Mouse (Mus musculus) myocyte (in vitro differentiated cells): ENCODE data around the gene Nfya. TPM values are rescaled to one million over a fixed set of nuclear protein-coding genes. Genes with fewer than 3 reads are reported as not detected.

Source experiments
- H3K27me3 ChIP-seq: one replicate; pipeline ENCODE4 v1.6.1; 2011; ENCODE audit not compliant: control insufficient read depth, insufficient read depth, insufficient read length
- H3K36me3 ChIP-seq: one replicate; pipeline ENCODE4 v1.6.1; 2011; ENCODE audit not compliant: control insufficient read depth, insufficient read depth
- H3K4me2 ChIP-seq: one replicate; pipeline ENCODE4 v1.6.1; 2011; ENCODE audit warnings: low read depth, control low read depth
- H3K4me3 ChIP-seq: one replicate; pipeline ENCODE4 v1.5.1; 2011; ENCODE audit warnings: mild to moderate bottlenecking, control low read depth, moderate library complexity
- H3K79me2 ChIP-seq: one replicate; pipeline ENCODE4 v1.6.1; 2011; ENCODE audit not compliant: control insufficient read depth, insufficient read depth
- H3ac ChIP-seq: one replicate; pipeline ENCODE4 v1.6.1; 2011; ENCODE audit not compliant: control insufficient read depth, insufficient read length
- CEBPB ChIP-seq: IDR thresholded peaks from 2 replicates; pipeline ENCODE4 v1.6.1; 2011; ENCODE audit warnings: mild to moderate bottlenecking, moderate library complexity; ENCODE audit not compliant: poor library complexity, insufficient read depth, severe bottlenecking
- E2F4 ChIP-seq: IDR thresholded peaks from one replicate; pipeline ENCODE4 v1.6.1; 2011; ENCODE audit warnings: mild to moderate bottlenecking, control low read depth, moderate library complexity; ENCODE audit not compliant: insufficient read depth
- MAX ChIP-seq: IDR thresholded peaks from one replicate; pipeline ENCODE4 v1.6.1; 2011; ENCODE audit warnings: low read depth, mild to moderate bottlenecking, control low read depth
- MYOD1 ChIP-seq, 3 experiments: IDR thresholded peaks; one replicate each; pipeline ENCODE4 v1.6.1; 2011; ENCODE audit warnings: control low read depth in 2 of 3, low read depth in 2 of 3, mild to moderate bottlenecking in 2 of 3, moderate library complexity in 1 of 3; ENCODE audit not compliant: insufficient read length in 2 of 3, control insufficient read depth in 1 of 3
- MYOG ChIP-seq, 3 experiments: IDR thresholded peaks; one replicate each; pipeline ENCODE4 v1.6.1; 2011; ENCODE audit warnings: control low read depth in 2 of 3, low read depth in 2 of 3, mild to moderate bottlenecking in 2 of 3; ENCODE audit not compliant: insufficient read length in 2 of 3, control insufficient read depth in 1 of 3, insufficient read depth in 1 of 3
- POLR2A ChIP-seq: IDR thresholded peaks from one replicate; pipeline ENCODE4 v1.6.1; 2011; ENCODE audit warnings: low read depth, mild to moderate bottlenecking, control low read depth, moderate library complexity; ENCODE audit not compliant: insufficient read length
- POLR2AphosphoS2 ChIP-seq: IDR thresholded peaks from one replicate; pipeline ENCODE4 v1.6.1; 2011; ENCODE audit warnings: low read depth, control low read depth; ENCODE audit not compliant: insufficient read length
- REST ChIP-seq: IDR thresholded peaks from one replicate; pipeline ENCODE4 v1.6.1; 2011; ENCODE audit warnings: mild to moderate bottlenecking, control low read depth, moderate library complexity; ENCODE audit not compliant: insufficient read depth, insufficient read length
- SRF ChIP-seq: IDR thresholded peaks from one replicate; pipeline ENCODE4 v1.6.1; 2011; ENCODE audit warnings: low read depth; ENCODE audit not compliant: control insufficient read depth, insufficient read length
- TCF12 ChIP-seq: IDR thresholded peaks from one replicate; pipeline ENCODE4 v1.6.1; 2011; ENCODE audit warnings: mild to moderate bottlenecking, control low read depth; ENCODE audit not compliant: poor library complexity, insufficient read depth, severe bottlenecking
- TCF3 ChIP-seq: IDR thresholded peaks from one replicate; pipeline ENCODE4 v1.6.1; 2011; ENCODE audit warnings: low read depth, control low read depth; ENCODE audit not compliant: insufficient read length
- USF1 ChIP-seq: IDR thresholded peaks from one replicate; pipeline ENCODE4 v1.6.1; 2011; ENCODE audit warnings: low read depth, mild to moderate bottlenecking, control low read depth, moderate library complexity
- polyA plus RNA-seq: library from polyadenylated mRNA; unstranded; fragments of >200 nt; fragmentation: generic; extraction: Trizol; gene quantifications from one replicate; pipeline ENCODE4 v1.2.1, GENCODE M21; 2012; ENCODE audit warnings: missing spikeins

The Nfya gene
- polyA plus RNA-seq, 1 experiment, result 17.0 TPM

GRCm38 (mm10) chr17:48443542-48444145 is 33.9 kb upstream of the Nfya start:
- no peak overlapping the region for H3K4me3 ChIP-seq
- TF ChIP-seq E2F4 (no peak), MYOG (IDR thresholded peaks at IDR 0.05; ENCODE audit: control insufficient read depth in 1 of 3, insufficient read depth in 1 of 3, insufficient read length in 2 of 3, low read depth in 2 of 3) (no peak), MAX (no peak), POLR2A (no peak), USF1 (no peak)

GRCm38 (mm10) chr17:48442745-48443457 is 33.2 kb upstream of the Nfya start:
- Histone ChIP-seq H3K79me2 (no peaks in the 10 kb centered on the region), H3K27me3 (no peaks in the 10 kb centered on the region), H3K4me2 (no peak overlapping the region), H3ac (no peak overlapping the region), H3K4me3 (no peak overlapping the region), H3K36me3 (no peaks in the 10 kb centered on the region)
- no peak for TF ChIP-seq MAX
- no peak for TF ChIP-seq REST
- no peak for TF ChIP-seq USF1
- TF ChIP-seq CEBPB, result no peak
- no peak for TF ChIP-seq E2F4
- TF ChIP-seq POLR2AphosphoS2, result no peak
- TF ChIP-seq SRF, result no peak
- no peak for TF ChIP-seq MYOD1 (IDR thresholded peaks at IDR 0.05; ENCODE audit: control insufficient read depth in 1 of 3, insufficient read length in 2 of 3, low read depth in 2 of 3)
- TF ChIP-seq MYOG (IDR thresholded peaks at IDR 0.05; ENCODE audit: control insufficient read depth in 1 of 3, insufficient read depth in 1 of 3, insufficient read length in 2 of 3, low read depth in 2 of 3), result no peak

More at GRCm38 (mm10) chr17:48443542-48444145, 33.9 kb upstream of the Nfya start:
- Histone ChIP-seq H3K4me2 (no peak overlapping the region), H3K27me3 (no peaks in the 10 kb centered on the region), H3K79me2 (no peaks in the 10 kb centered on the region), H3K36me3 (no peaks in the 10 kb centered on the region), H3ac (no peak overlapping the region)

- Histone ChIP-seq H3K27me3 (no peaks in the 10 kb centered on the region), H3K79me2 (no peaks in the 10 kb centered on the region), H3K4me2 (peak overlapping the region; percentile 49), H3K36me3 (no peaks in the 10 kb centered on the region), H3K4me3 (no peak overlapping the region), H3ac (no peak overlapping the region)
- TF ChIP-seq POLR2AphosphoS2 (no peak), TCF3 (no peak), MYOD1 (IDR thresholded peaks at IDR 0.05; ENCODE audit: control insufficient read depth in 1 of 3, insufficient read length in 2 of 3, low read depth in 2 of 3) (peak; percentile 26 to 86 (median 80)), USF1 (no peak), MAX (no peak), POLR2A (no peak), TCF12 (peak; percentile 23), SRF (no peak), REST (no peak), MYOG (IDR thresholded peaks at IDR 0.05; ENCODE audit: control insufficient read depth in 1 of 3, insufficient read depth in 1 of 3, insufficient read length in 2 of 3, low read depth in 2 of 3) (peak in 2 of 3 experiments; percentile 40 to 75)
Observed at GRCm38 (mm10) chr17:48437421-48437911, 27.8 kb upstream of the Nfya start.

- Histone ChIP-seq H3K36me3 (no peaks in the 10 kb centered on the region), H3K4me2 (peak overlapping the region; percentile 49), H3K27me3 (no peaks in the 10 kb centered on the region), H3ac (no peak overlapping the region), H3K79me2 (no peaks in the 10 kb centered on the region), H3K4me3 (no peak overlapping the region)
- TF ChIP-seq MAX (no peak), REST (no peak), POLR2A (no peak), E2F4 (no peak), TCF3 (no peak), MYOG (IDR thresholded peaks at IDR 0.05; ENCODE audit: control insufficient read depth in 1 of 3, insufficient read depth in 1 of 3, insufficient read length in 2 of 3, low read depth in 2 of 3) (no peak), USF1 (no peak), TCF12 (no peak), SRF (no peak), POLR2AphosphoS2 (no peak), MYOD1 (IDR thresholded peaks at IDR 0.05; ENCODE audit: control insufficient read depth in 1 of 3, insufficient read length in 2 of 3, low read depth in 2 of 3) (no peak), CEBPB (no peak)
Observed at GRCm38 (mm10) chr17:48436487-48436886, 26.8 kb upstream of the Nfya start.
